Mouse (Mus musculus) liver, embryonic 11.5 days (tissue): ENCODE results near the gene Ciita. TPM values are rescaled to one million over a fixed set of nuclear protein-coding genes. Genes with fewer than 3 reads are reported as not detected.

Source experiments
- ATAC-seq: fragments of 200-750 bp; cut with Nextera tagmentation; replicated peaks from 2 replicates; pipeline ENCODE4 v1.8.0; 2017; ENCODE audit warnings: moderate number of reproducible peaks, mild to moderate bottlenecking, moderate TSS enrichment, moderate library complexity; ENCODE audit not compliant: low FRiP score
- DNase-seq: peaks from one replicate; pipeline ENCODE4 v3.0.0-alpha.2; 2017; ENCODE audit warnings: low spot score
- H3K27ac ChIP-seq: fragments of 300-500 bp; sonication (generic); 2 replicates; pipeline ENCODE4 v1.5.1; 2014; ENCODE audit warnings: mild to moderate bottlenecking, low read depth, low read length, control low read depth
- H3K27me3 ChIP-seq: fragments of 300-500 bp; sonication (generic); replicated peaks from 2 replicates; pipeline ENCODE4 v1.6.1; 2014; ENCODE audit warnings: low read length, mixed read lengths; ENCODE audit not compliant: control insufficient read depth, insufficient read depth
- H3K36me3 ChIP-seq: fragments of 300-500 bp; sonication (generic); 2 replicates; pipeline ENCODE4 v1.6.1; 2014; ENCODE audit warnings: mild to moderate bottlenecking, low read length, moderate library complexity, mixed read lengths; ENCODE audit not compliant: control insufficient read depth, insufficient read depth
- H3K4me1 ChIP-seq: fragments of 300-500 bp; sonication (generic); replicated peaks from 2 replicates; pipeline ENCODE4 v1.6.1; 2014; ENCODE audit warnings: low read length, mixed read lengths; ENCODE audit not compliant: control insufficient read depth, insufficient read depth
- H3K4me2 ChIP-seq: fragments of 300-500 bp; sonication (generic); 2 replicates; pipeline ENCODE4 v1.6.1; 2014; ENCODE audit warnings: mild to moderate bottlenecking, control low read depth, moderate library complexity
- H3K4me3 ChIP-seq: fragments of 300-500 bp; sonication (generic); 2 replicates; pipeline ENCODE4 v1.5.1; 2014; ENCODE audit warnings: low read depth, low read length, control low read depth
- H3K9ac ChIP-seq: fragments of 300-500 bp; sonication (generic); 2 replicates; pipeline ENCODE4 v1.6.1; 2014; ENCODE audit warnings: low read depth, low read length, control low read depth
- H3K9me3 ChIP-seq: fragments of 300-500 bp; sonication (generic); 2 replicates; pipeline ENCODE4 v1.6.1; 2016; ENCODE audit warnings: low read length, inconsistent platforms, mixed read lengths; ENCODE audit not compliant: control insufficient read depth
- WGBS: fragments of 180-500 bp; shearing (Covaris S2); extraction: QIAGEN DNeasy Blood & Tissue Kit; methylation state at CpG from one replicate; pipeline ENCODE4 v1.1.7; 2014; 5-methylcytosine and 5-hydroxymethylcytosine counted together
- polyA plus RNA-seq: library from polyadenylated mRNA; unstranded; fragments of >200 nt; fragmentation: Nextera tagmentation; extraction: Ambion mirVana; gene quantifications from 2 replicates; pipeline ENCODE4 v1.2.1, GENCODE M21; 2014

The Ciita gene
- polyA plus RNA-seq, 1 experiment from 2014 or later, result 0.14 TPM

DNA sequence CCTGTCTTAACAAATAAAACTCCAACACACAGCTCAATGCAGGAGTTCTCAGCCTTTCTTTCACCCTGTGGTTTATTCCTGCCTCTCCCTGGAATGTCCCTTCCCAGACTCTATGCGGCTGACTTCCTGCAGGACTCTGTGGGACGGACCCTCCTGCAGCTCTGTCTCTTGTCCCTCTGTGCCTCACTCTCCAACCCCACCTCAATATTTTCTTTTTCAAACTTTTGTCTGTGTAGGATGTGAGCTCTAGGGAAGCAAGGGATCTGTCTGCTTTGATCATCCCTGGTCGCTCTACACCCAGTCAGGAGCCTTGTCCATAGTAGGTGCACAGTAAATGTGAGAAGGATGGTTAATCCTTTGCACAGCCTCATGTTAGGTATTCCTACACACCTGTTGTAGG, 48.5 kb downstream of the Ciita start:
- WGBS, result 75% methylated on average over 3 of the region's 3 CpGs
- DNase-seq, result no peak
- Histone ChIP-seq H3K27ac (no peak overlapping the region), H3K9me3 (no peaks in the 10 kb centered on the region), H3K4me2 (no peak overlapping the region), H3K4me1 (no peaks in the 10 kb centered on the region), H3K36me3 (no peaks in the 10 kb centered on the region), H3K4me3 (no peak overlapping the region), H3K9ac (no peak overlapping the region), H3K27me3 (no peaks in the 10 kb centered on the region)
- ATAC-seq, result no peak

DNA sequence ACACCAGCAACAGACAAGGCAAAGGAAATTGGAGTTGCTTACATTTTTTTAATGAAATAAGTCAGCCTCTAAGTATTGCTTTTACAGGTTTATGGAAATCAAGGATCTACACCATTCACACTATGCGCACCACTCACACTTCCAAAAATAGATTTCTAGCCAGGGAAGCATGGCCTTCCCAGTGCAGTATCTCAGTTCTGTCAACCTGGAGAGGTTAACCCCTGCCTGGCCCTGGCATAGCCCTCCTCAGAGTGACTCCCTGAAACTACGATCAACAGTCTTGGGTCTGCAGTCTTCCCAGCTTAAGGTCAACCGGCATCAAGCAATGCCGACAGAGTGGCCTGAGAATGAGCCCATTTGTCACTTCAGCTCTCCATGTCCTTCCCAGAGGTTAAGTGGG, 50.3 kb downstream of the Ciita start:
- H3K4me3 ChIP-seq, result no peak overlapping the region
- no peaks in the 10 kb centered on the region for H3K27me3 ChIP-seq
- H3K9ac ChIP-seq, result no peak overlapping the region
- no peaks in the 10 kb centered on the region for H3K4me1 ChIP-seq
- no peak overlapping the region for H3K4me2 ChIP-seq
- H3K36me3 ChIP-seq, result peaks cover 2% of the 10 kb centered on the region; the same call in 1 of the 2 replicates
- DNase-seq (no peak), ATAC-seq (no peak)
- 83% methylated on average over 4 of the region's 4 CpGs for WGBS
- no peak overlapping the region for H3K27ac ChIP-seq
- no peaks in the 10 kb centered on the region for H3K9me3 ChIP-seq

DNA sequence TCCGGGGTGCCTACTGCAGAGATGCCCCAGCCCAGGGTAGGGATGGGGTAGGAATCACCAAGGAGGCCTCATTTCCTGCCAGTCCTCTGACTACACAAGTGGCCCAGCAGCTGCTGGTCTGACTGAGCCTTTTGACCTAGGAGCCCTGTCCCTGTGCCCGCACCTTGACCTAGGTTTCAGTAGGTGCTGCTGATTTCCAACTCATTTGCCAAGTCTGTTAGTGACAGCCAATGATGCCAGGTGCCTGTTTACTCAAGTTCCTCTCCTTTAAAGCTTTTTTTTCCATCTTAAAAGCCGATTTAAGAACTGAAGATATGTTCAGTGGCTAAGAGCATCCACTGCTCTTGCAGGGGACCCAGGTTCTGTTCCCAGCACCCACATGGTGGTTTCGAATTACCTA, 53.9 kb downstream of the Ciita start:
- no peak for DNase-seq
- no peak for ATAC-seq
- Histone ChIP-seq H3K4me1 (no peaks in the 10 kb centered on the region), H3K27me3 (no peaks in the 10 kb centered on the region), H3K4me2 (no peak overlapping the region), H3K9me3 (no peaks in the 10 kb centered on the region), H3K9ac (no peak overlapping the region), H3K36me3 (peaks cover 2% of the 10 kb centered on the region; the same call in 1 of the 2 replicates), H3K27ac (no peak overlapping the region), H3K4me3 (no peak overlapping the region)
- 78% methylated on average over 4 of the region's 4 CpGs for WGBS

DNA sequence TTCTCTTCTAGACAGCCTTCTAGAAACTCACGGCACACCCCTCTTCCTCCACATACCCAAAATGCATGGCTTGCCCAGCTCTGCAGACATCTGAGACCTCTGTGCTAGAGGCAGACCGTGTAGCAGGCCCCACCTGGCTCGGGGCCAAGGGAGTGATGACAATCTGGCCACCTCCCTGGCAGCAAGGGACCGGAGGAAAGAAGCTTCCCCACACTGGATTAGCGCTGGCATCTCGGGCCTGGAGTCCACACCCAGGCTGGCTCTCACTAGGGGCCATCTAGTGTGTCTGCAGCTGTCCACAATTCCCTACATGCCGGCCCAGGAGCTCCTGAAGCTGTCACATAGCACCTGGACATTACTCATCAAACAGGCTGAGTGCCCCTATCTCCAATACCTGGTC, 54.7 kb downstream of the Ciita start:
- Histone ChIP-seq H3K27me3 (no peaks in the 10 kb centered on the region), H3K27ac (no peak overlapping the region), H3K4me3 (no peak overlapping the region), H3K4me2 (no peak overlapping the region), H3K36me3 (peaks cover 2% of the 10 kb centered on the region; the same call in 1 of the 2 replicates), H3K9ac (no peak overlapping the region), H3K9me3 (no peaks in the 10 kb centered on the region), H3K4me1 (no peaks in the 10 kb centered on the region; the same call in 1 of the 2 replicates)
- no peak for DNase-seq
- ATAC-seq, result no peak
- 85% methylated on average over 7 of the region's 7 CpGs for WGBS

DNA sequence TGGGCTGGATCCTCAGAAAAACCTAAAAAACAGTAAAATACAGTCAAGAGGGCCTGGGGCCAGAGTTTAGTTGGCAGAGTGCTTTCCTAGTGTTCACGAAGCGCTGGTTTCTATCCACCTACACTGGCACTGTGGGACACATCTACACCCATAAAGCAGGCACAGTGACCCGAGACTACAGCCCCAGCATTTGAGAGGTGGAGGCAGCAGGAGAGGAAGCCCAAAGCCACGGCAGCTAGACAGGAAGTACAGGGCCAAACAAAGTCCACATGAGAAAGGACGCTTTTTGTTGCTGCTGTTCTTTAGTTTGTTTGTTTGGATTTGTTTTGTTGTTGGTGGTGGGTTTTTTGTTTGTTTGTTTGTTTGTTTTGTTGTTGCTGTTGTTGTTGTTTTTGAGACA, 56.5 kb downstream of the Ciita start:
- 55% methylated on average over 5 of the region's 5 CpGs for WGBS
- no peaks in the 10 kb centered on the region for H3K9me3 ChIP-seq
- H3K4me3 ChIP-seq, result no peak overlapping the region
- no peak overlapping the region for H3K4me2 ChIP-seq
- H3K36me3 ChIP-seq, result peaks cover 2% of the 10 kb centered on the region; the same call in 1 of the 2 replicates
- H3K4me1 ChIP-seq, result peaks cover 4% of the 10 kb centered on the region; the same call in 1 of the 2 replicates
- H3K27me3 ChIP-seq, result no peaks in the 10 kb centered on the region
- no peak for ATAC-seq
- no peak for DNase-seq
- no peak overlapping the region for H3K27ac ChIP-seq
- no peak overlapping the region for H3K9ac ChIP-seq

DNA sequence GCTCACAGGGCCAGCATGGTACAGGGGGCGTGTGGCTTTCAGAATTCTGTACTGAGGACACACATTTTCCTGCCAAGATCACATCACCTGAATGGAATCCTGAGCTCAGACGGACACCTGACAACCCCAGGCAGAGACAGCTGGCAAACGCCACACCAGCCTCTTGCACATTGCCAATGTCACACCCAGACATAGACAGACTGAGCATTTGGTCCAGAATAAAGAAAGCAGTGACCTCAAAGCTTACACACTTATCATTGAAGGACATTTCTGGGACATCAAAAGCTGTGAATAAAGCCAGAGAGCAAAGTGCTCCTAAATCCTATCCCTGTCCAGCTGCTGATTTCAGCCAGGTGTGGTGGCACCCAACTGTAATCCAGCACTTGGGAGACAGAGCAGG, 57.1 kb downstream of the Ciita start:
- H3K4me3 ChIP-seq, result no peak overlapping the region
- H3K4me2 ChIP-seq, result no peak overlapping the region
- H3K9me3 ChIP-seq, result no peaks in the 10 kb centered on the region
- H3K9ac ChIP-seq, result no peak overlapping the region
- H3K27me3 ChIP-seq, result no peaks in the 10 kb centered on the region
- no peak overlapping the region for H3K27ac ChIP-seq
- WGBS, result 86% methylated on average over 3 of the region's 3 CpGs
- peaks cover 10% of the 10 kb centered on the region for H3K4me1 ChIP-seq
- peaks cover 2% of the 10 kb centered on the region; the same call in 1 of the 2 replicates for H3K36me3 ChIP-seq
- no peak for ATAC-seq
- no peak for DNase-seq

DNA sequence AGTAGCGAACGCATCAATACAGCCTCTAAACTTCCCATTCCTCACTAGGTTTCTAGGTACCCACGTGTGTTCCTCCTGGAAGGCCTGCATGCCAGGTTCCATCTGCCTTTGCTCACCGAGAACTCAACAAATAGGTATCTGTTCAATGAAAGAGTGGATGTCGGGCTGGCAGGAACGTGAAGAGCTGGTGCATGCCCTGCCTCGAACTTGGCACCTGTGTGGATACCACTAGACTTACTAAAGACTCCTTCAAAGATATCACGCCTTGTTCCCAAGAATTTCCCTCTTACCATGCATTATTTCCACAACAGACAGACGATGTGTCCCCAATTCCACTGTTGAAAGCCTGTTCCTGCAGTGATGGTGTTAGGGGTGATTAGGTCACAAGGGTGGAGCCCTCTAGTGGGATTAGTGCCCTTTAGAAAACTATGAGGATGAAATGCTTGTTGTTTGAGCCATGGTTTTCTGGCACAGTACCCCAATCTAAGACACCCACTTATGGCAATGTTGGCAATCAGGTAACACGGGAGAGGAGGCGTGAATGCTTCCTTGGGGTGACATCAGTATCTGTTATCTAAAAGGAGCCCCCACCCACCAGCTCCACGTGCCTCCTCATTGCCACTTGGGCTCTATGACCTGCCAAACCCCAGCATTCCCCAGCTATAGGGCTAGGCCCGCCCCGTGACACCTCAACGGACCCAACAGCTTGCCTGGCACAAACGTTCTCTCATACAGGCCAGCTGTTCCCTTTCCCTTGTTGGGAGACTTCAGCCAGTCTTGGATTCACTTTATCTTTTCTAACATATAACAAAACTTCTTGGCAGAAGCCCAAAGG, 61.1 kb downstream of the Ciita start:
- WGBS, result 73% methylated on average over 16 of the region's 16 CpGs
- H3K27ac ChIP-seq, result no peak overlapping the region
- no peaks in the 10 kb centered on the region for H3K9me3 ChIP-seq
- H3K4me3 ChIP-seq, result peak overlapping the region; percentile 75
- H3K27me3 ChIP-seq, result no peaks in the 10 kb centered on the region
- H3K4me2 ChIP-seq, result peak overlapping the region; percentile 97
- peaks cover 16% of the 10 kb centered on the region for H3K4me1 ChIP-seq
- DNase-seq (no peak), ATAC-seq (no peak)
- no peak overlapping the region for H3K9ac ChIP-seq
- no peaks in the 10 kb centered on the region for H3K36me3 ChIP-seq

GRCm38 (mm10) chr16:10541598-10541930, 61.7 kb downstream of the Ciita start:
- Histone ChIP-seq H3K9me3 (no peaks in the 10 kb centered on the region), H3K27me3 (no peaks in the 10 kb centered on the region), H3K4me3 (peak overlapping the region; percentile 75), H3K4me2 (peak overlapping the region; percentile 97), H3K9ac (no peak overlapping the region), H3K27ac (no peak overlapping the region), H3K36me3 (no peaks in the 10 kb centered on the region), H3K4me1 (peaks cover 22% of the 10 kb centered on the region)
- WGBS, result 40% methylated on average over 7 of the region's 7 CpGs
- no peak for DNase-seq
- no peak for ATAC-seq

- ATAC-seq (peak; percentile 5; the same call in 1 of the 2 replicates), DNase-seq (peak; percentile 55)
- peaks cover 24% of the 10 kb centered on the region for H3K4me1 ChIP-seq
Measured at GRCm38 (mm10) chr16:10542266-10542665, 62.4 kb downstream of the Ciita start.

More at GRCm38 (mm10) chr16:10542266-10542665, 62.4 kb downstream of the Ciita start:
- 10% methylated on average over 22 of the region's 22 CpGs for WGBS
- Histone ChIP-seq H3K4me2 (peak overlapping the region; percentile 97), H3K27ac (peak overlapping the region; percentile 40; the same call in 1 of the 2 replicates), H3K4me3 (peak overlapping the region; percentile 75), H3K9me3 (no peaks in the 10 kb centered on the region), H3K36me3 (no peaks in the 10 kb centered on the region), H3K27me3 (no peaks in the 10 kb centered on the region), H3K9ac (peak overlapping the region; percentile 74)
